47 mouse cellular contexts compared by ENCODE assay signal in genomic region chr3:92307406-92307805, GRCm38 (mm10). TPM values are rescaled to one million over a fixed set of nuclear protein-coding genes. Genes with fewer than 3 reads are reported as not detected.
"Had no signal": no experiment of that assay in that cellular context is flagged by ENCODE, and none has a peak within 500 bp of the region (broad histone marks: within the 10 kb centered on the region; RNA-seq: fewer than 3 reads in every experiment).

No protein-coding gene starts in this region.

- DNase-seq: left cerebral cortex, postnatal 4 days; liver; liver, embryonic 13.5 days; liver, postnatal 0 days; lung, adult 18-20 months; lung, adult 2 months; lung, embryonic 14.5 days; lung, postnatal 10 days; lung, postnatal 14 days; lung, postnatal 36 days; lung, postnatal 4 days; midbrain, embryonic 14.5 days had no signal

- H3K27me3 ChIP-seq: limb, embryonic 12.5 days; limb, embryonic 13.5 days; limb, embryonic 15.5 days; liver, embryonic 12.5 days; liver, embryonic 13.5 days; liver, embryonic 15.5 days; lung, embryonic 15.5 days; megakaryocyte, embryonic 14.5 days; midbrain, embryonic 12.5 days; midbrain, embryonic 13.5 days; midbrain, embryonic 15.5 days; neural tube, embryonic 12.5 days had no signal

- ATAC-seq: liver, embryonic 12.5 days; liver, postnatal 0 days; lung, postnatal 0 days; midbrain, embryonic 13.5 days; midbrain, embryonic 15.5 days; midbrain, embryonic 16.5 days had no signal

RNA-seq across cellular contexts. Expression of gene Sprr2b, which starts 9.0 kb away (rescaled TPM):
- total RNA-seq: left cerebral cortex, postnatal 10 days; left cerebral cortex, postnatal 14 days; left cerebral cortex, postnatal 25 days; left cerebral cortex, postnatal 36 days; left cerebral cortex, postnatal 4 days; liver, adult 2 months; megakaryocyte progenitor cell, adult 5-6 weeks; megakaryocyte, adult 5-6 weeks; megakaryocyte-erythroid progenitor cell, adult 5-6 weeks; midbrain, postnatal 0 days; monocyte, adult 5-6 weeks had no signal
- polyA plus RNA-seq: limb, embryonic 10.5 days; limb, embryonic 11.5 days; limb, embryonic 12.5 days; limb, embryonic 13.5 days; limb, embryonic 14.5 days; liver, adult 2 months; liver, embryonic 11.5 days; liver, embryonic 12.5 days; liver, embryonic 13.5 days; liver, embryonic 14.5 days; liver, embryonic 15.5 days; liver, postnatal 0 days; lung, adult 2 months; lung, embryonic 14.5 days; lung, embryonic 15.5 days; lung, embryonic 16.5 days; lung, postnatal 0 days; macrophage; midbrain, embryonic 10.5 days; midbrain, embryonic 11.5 days; midbrain, embryonic 12.5 days; midbrain, embryonic 13.5 days; midbrain, embryonic 14.5 days; midbrain, embryonic 16.5 days; midbrain, postnatal 0 days; neural tube, embryonic 11.5 days had no signal

RNA-seq across cellular contexts. Expression of gene Sprr2a3, which starts 22.2 kb away (rescaled TPM):
- total RNA-seq: left cerebral cortex, postnatal 10 days; left cerebral cortex, postnatal 14 days; left cerebral cortex, postnatal 25 days; left cerebral cortex, postnatal 36 days; left cerebral cortex, postnatal 4 days; liver, adult 2 months; megakaryocyte progenitor cell, adult 5-6 weeks; megakaryocyte, adult 5-6 weeks; megakaryocyte-erythroid progenitor cell, adult 5-6 weeks; midbrain, postnatal 0 days; monocyte, adult 5-6 weeks had no signal
- polyA plus RNA-seq: limb, embryonic 10.5 days; limb, embryonic 11.5 days; limb, embryonic 12.5 days; limb, embryonic 13.5 days; liver, embryonic 11.5 days; liver, embryonic 12.5 days; liver, embryonic 13.5 days; liver, embryonic 14.5 days; liver, embryonic 15.5 days; liver, postnatal 0 days; lung, embryonic 14.5 days; lung, postnatal 0 days; macrophage; midbrain, embryonic 10.5 days; midbrain, embryonic 11.5 days; midbrain, embryonic 12.5 days; midbrain, embryonic 13.5 days; midbrain, embryonic 14.5 days; midbrain, embryonic 15.5 days; midbrain, embryonic 16.5 days; midbrain, postnatal 0 days; neural tube, embryonic 11.5 days; neural tube, embryonic 12.5 days had no signal

RNA-seq across cellular contexts. Expression of gene Sprr2d, which starts 31.5 kb away (rescaled TPM):
- total RNA-seq: left cerebral cortex, postnatal 10 days; left cerebral cortex, postnatal 14 days; left cerebral cortex, postnatal 25 days; left cerebral cortex, postnatal 36 days; left cerebral cortex, postnatal 4 days; liver, adult 2 months; megakaryocyte progenitor cell, adult 5-6 weeks; megakaryocyte, adult 5-6 weeks; megakaryocyte-erythroid progenitor cell, adult 5-6 weeks; midbrain, postnatal 0 days; monocyte, adult 5-6 weeks had no signal
- polyA plus RNA-seq: limb, embryonic 10.5 days; limb, embryonic 11.5 days; limb, embryonic 12.5 days; limb, embryonic 13.5 days; limb, embryonic 14.5 days; liver, adult 2 months; liver, embryonic 11.5 days; liver, embryonic 12.5 days; liver, embryonic 13.5 days; liver, embryonic 14.5 days; liver, embryonic 15.5 days; liver, embryonic 16.5 days; liver, postnatal 0 days; lung, embryonic 14.5 days; lung, embryonic 15.5 days; lung, embryonic 16.5 days; lung, postnatal 0 days; macrophage; midbrain, embryonic 10.5 days; midbrain, embryonic 11.5 days; midbrain, embryonic 12.5 days; midbrain, embryonic 13.5 days; midbrain, embryonic 14.5 days; midbrain, embryonic 15.5 days; midbrain, embryonic 16.5 days; midbrain, postnatal 0 days; myocyte; neural tube, embryonic 11.5 days; neural tube, embryonic 12.5 days had no signal

RNA-seq across cellular contexts. Expression of gene Sprr2e, which starts 44.5 kb away (rescaled TPM):
- total RNA-seq: left cerebral cortex, postnatal 10 days; left cerebral cortex, postnatal 14 days; left cerebral cortex, postnatal 25 days; left cerebral cortex, postnatal 36 days; left cerebral cortex, postnatal 4 days; liver, adult 2 months; megakaryocyte progenitor cell, adult 5-6 weeks; megakaryocyte, adult 5-6 weeks; megakaryocyte-erythroid progenitor cell, adult 5-6 weeks; midbrain, postnatal 0 days; monocyte, adult 5-6 weeks had no signal
- polyA plus RNA-seq: limb, embryonic 10.5 days; limb, embryonic 11.5 days; limb, embryonic 12.5 days; limb, embryonic 13.5 days; limb, embryonic 14.5 days; limb, embryonic 15.5 days; liver, adult 2 months; liver, embryonic 11.5 days; liver, embryonic 12.5 days; liver, embryonic 13.5 days; liver, embryonic 14.5 days; liver, embryonic 15.5 days; liver, embryonic 16.5 days; liver, postnatal 0 days; lung, adult 2 months; lung, embryonic 14.5 days; lung, embryonic 15.5 days; lung, embryonic 16.5 days; lung, postnatal 0 days; macrophage; midbrain, embryonic 10.5 days; midbrain, embryonic 11.5 days; midbrain, embryonic 12.5 days; midbrain, embryonic 13.5 days; midbrain, embryonic 14.5 days; midbrain, embryonic 15.5 days; midbrain, embryonic 16.5 days; midbrain, postnatal 0 days; myocyte; neural tube, embryonic 11.5 days; neural tube, embryonic 12.5 days had no signal

RNA-seq across cellular contexts. Expression of gene Sprr2f, which starts 57.6 kb away (rescaled TPM):
- total RNA-seq: left cerebral cortex, postnatal 10 days; left cerebral cortex, postnatal 14 days; left cerebral cortex, postnatal 25 days; left cerebral cortex, postnatal 36 days; left cerebral cortex, postnatal 4 days; liver, adult 2 months; megakaryocyte progenitor cell, adult 5-6 weeks; megakaryocyte, adult 5-6 weeks; megakaryocyte-erythroid progenitor cell, adult 5-6 weeks; midbrain, postnatal 0 days; monocyte, adult 5-6 weeks had no signal
- polyA plus RNA-seq: limb, embryonic 10.5 days; limb, embryonic 11.5 days; limb, embryonic 12.5 days; limb, embryonic 13.5 days; limb, embryonic 15.5 days; liver, adult 2 months; liver, embryonic 11.5 days; liver, embryonic 12.5 days; liver, embryonic 13.5 days; liver, embryonic 14.5 days; liver, embryonic 15.5 days; liver, embryonic 16.5 days; liver, postnatal 0 days; lung, adult 2 months; lung, embryonic 14.5 days; lung, embryonic 15.5 days; lung, embryonic 16.5 days; lung, postnatal 0 days; macrophage; midbrain, embryonic 10.5 days; midbrain, embryonic 11.5 days; midbrain, embryonic 12.5 days; midbrain, embryonic 13.5 days; midbrain, embryonic 14.5 days; midbrain, embryonic 15.5 days; midbrain, embryonic 16.5 days; midbrain, postnatal 0 days; myocyte; neural tube, embryonic 11.5 days; neural tube, embryonic 12.5 days had no signal
